Mouse (Mus musculus): ENCODE measurements around the gene Olfr1532-ps1.
A peak's percentile ranks its signal among the peaks of the same experiment; 100 is the strongest.
"Not testable (repeated sequence)": the region's sequence is repeated elsewhere in the genome, so short reads cannot be mapped to it uniquely, and the experiment has no call there.

The Olfr1532-ps1 gene

GRCm38 (mm10) chr7:106907676-106908075 lies at the start of gene Olfr1532-ps1:
Gene Olfr1532-ps1, plus strand, starts transcription at chr7:106908001.
- DNase-seq (ENCODE audit: low spot score in 2 of 2) = no peak

DNA sequence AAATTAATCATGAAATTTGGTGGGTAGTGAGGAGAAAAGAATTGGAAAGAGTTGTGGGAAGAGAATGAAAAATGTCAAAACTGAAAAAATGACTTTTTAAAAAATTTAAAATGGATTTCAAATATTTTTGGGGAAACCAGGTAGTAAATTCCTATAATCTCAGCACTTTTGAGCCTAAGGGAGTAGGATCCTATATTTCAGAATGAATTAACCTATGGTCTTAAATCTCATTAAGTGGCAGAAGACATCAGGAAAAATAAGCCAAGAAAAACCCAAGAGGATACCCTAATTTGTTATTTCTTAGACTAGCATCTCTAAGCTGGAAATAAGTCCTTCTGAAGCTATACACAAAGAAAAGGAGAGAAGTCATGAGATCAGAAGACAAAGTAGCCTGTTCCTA lies 44.9 kb upstream of the Olfr1532-ps1 start, which contains the start of gene Olfr704:
Gene Olfr704, plus strand, starts transcription at position 301 of the 400 bp plus-strand sequence.
- DNase-seq (ENCODE audit: low spot score in 2 of 2) = no peak

DNA sequence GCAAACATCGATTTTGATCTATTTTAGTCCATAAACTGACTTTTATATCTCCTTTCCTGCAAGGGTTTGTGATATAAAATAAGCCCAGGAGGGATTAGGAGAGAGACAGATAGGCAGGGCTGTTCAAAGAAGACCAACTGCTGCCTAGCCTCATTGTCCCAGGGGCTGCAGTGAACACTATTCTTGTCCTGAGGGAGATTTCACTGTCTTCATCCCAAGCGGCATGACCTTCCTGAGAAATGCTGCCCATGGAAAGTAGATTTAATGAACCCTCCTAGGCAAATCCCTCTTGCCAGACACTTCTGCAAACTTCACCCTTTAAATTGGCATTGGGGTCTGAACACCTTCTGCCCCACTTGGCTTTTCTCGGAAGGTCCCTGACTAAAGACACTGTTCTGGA lies 31.0 kb upstream of the Olfr1532-ps1 start, which contains the start of gene Olfr705:
Gene Olfr705, minus strand, starts transcription at position 101 of the 400 bp plus-strand sequence.
- no peak for DNase-seq (ENCODE audit: low spot score in 2 of 2)

GRCm38 (mm10) chr7:106888062-106888461 lies 19.7 kb upstream of the Olfr1532-ps1 start, which contains the start of gene Olfr706:
Gene Olfr706, minus strand, starts transcription at chr7:106888162.
- no peak for DNase-seq (ENCODE audit: low spot score in 2 of 2)

GRCm38 (mm10) chr7:106901141-106901540 lies 6.7 kb upstream of the Olfr1532-ps1 start, which contains the start of gene Olfr707:
Gene Olfr707, minus strand, starts transcription at chr7:106901241.
- DNase-seq (ENCODE audit: low spot score in 2 of 2) = not testable (repeated sequence)

- peak in 1 of 2 experiments; percentile 1 for DNase-seq (ENCODE audit: low spot score in 2 of 2)
Observed at GRCm38 (mm10) chr7:106920961-106921360, 13.2 kb downstream of the Olfr1532-ps1 start.

GRCm38 (mm10) chr7:106932119-106932518 lies 24.3 kb downstream of the Olfr1532-ps1 start, which contains the start of gene Olfr709-ps1:
Gene Olfr709-ps1, minus strand, starts transcription at chr7:106932219.
- no peak for DNase-seq (ENCODE audit: low spot score in 2 of 2)

DNA sequence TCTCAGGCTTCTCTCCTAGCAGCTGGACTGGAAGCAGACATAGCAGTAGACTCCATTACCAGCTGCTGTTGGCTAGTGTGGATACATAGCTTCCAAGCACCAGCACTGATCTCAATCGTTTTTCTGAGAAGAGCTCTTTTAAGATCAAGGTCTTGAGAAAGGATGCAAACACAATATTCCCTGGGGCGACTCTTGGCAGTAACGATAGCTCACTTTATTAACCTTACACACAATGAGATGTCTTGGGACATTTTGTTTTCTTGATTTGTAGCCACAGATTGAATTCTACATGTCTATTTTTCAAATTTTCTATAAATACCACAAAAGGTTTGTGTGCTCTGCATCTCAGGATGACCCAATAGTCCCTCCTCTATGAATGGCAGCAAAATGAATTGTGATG lies 40.4 kb downstream of the Olfr1532-ps1 start, which contains the start of gene Olfr710:
Gene Olfr710, minus strand, starts transcription at position 101 of the 400 bp plus-strand sequence.
- DNase-seq (ENCODE audit: low spot score in 2 of 2) = no peak

- DNase-seq (ENCODE audit: low spot score in 2 of 2) = no peak
Observed at GRCm38 (mm10) chr7:106963837-106964236, 56.0 kb downstream of the Olfr1532-ps1 start, which contains the start of gene Olfr6. Gene Olfr6, minus strand, starts transcription at chr7:106963937.
